Mouse (Mus musculus): Measurements from ENCODE around the gene Nepn. TPM values are rescaled to one million over a fixed set of nuclear protein-coding genes. Genes with fewer than 3 reads are reported as not detected.
A peak's percentile ranks its signal among the peaks of the same experiment; 100 is the strongest.

Nepn gene
- polyA plus RNA-seq, 1 experiment from 2014 or later = 0.14 TPM

DNA sequence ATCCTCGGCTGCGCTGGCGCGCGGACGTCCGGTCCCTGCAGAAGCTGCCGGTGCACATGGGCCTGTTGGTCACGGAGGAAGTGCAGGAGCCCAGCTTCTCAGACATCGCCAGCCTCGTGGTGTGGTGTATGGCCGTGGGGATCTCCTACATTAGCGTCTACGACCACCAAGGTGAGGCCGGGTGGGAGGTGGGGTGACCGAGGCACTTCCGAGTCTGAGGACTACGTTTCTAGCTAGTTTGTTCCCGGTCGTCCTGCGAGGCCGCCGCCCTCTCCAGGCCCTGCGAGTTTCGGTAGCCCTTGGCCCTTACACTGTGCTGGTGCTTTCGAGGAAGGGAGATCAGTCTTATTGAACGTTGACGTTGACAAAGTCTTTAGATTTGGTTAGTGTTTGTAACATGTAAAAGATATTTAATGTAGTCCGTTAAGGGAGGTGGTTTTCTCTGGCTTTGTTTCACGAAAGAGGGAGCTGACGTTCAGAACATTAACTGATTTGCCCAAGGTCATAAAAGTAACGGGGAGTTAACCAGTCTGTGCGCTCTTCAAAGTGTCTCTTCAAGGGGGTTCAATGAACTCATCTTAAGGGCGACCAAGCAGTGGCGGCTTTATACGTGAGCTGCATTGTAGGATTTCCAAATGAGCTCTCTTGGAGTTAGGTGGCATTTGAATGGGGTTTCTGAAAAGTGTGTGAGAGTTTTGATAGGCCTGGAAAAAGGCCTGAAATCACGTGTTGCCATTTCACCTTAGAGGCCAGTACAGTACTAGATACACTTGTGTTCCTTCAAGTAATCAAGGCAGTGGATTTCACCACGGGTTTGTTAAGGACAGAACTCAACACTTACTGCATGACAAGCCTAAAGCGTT lies 29.5 kb downstream of the Nepn start:
- H3K27me3 ChIP-seq (ENCODE audit: control insufficient read depth, insufficient read depth, low read depth, low read length) = no peaks in the 10 kb centered on the region
- H3K4me2 ChIP-seq (ENCODE audit: low read depth, low read length) = peak overlapping the region; percentile 87
- 1% methylated on average over 39 of the region's 39 CpGs for WGBS (ENCODE audit: insufficient replicate concordance)
- peak overlapping the region; percentile 79 for H3K9ac ChIP-seq (ENCODE audit: low read depth, low read length)
- peaks cover 18% of the 10 kb centered on the region for H3K4me1 ChIP-seq (ENCODE audit: control insufficient read depth, low read depth, low read length)
- H3K36me3 ChIP-seq (ENCODE audit: control insufficient read depth, insufficient read depth) = no peaks in the 10 kb centered on the region
- ATAC-seq (ENCODE audit: low read depth) = no peak
- H3K4me3 ChIP-seq (ENCODE audit: low read depth, low read length) = peak overlapping the region; percentile 83
- peak overlapping the region; percentile 73 for H3K27ac ChIP-seq (ENCODE audit: low read length)
- no peaks in the 10 kb centered on the region for H3K9me3 ChIP-seq (replicated peaks; ENCODE audit: control insufficient read depth, low read length)

DNA sequence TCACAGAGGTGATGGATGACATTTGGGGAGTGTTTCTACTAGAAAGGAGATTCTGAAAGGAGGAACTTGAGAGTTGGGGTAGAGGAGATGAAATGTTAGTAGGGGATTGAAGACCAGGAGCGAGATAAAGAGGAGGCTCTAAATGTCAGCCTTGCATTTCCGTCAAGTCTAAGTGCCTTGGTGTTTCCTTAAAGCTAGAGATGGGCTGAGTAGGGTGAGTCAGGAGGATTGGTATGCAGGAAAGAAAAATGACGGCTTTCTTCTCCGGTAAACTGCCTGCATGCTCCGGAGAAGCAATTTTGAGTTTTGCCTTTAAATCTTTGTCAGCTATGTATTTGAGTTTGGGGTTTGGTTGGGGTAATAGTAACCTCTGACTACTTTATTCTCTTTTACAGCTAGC lies 30.2 kb downstream of the Nepn start:
- 29% methylated on average over 5 of the region's 5 CpGs for WGBS (ENCODE audit: insufficient replicate concordance)
- Histone ChIP-seq H3K4me1 (ENCODE audit: control insufficient read depth, low read depth, low read length) (peaks cover 20% of the 10 kb centered on the region), H3K27ac (ENCODE audit: low read length) (no peak overlapping the region)

DNA sequence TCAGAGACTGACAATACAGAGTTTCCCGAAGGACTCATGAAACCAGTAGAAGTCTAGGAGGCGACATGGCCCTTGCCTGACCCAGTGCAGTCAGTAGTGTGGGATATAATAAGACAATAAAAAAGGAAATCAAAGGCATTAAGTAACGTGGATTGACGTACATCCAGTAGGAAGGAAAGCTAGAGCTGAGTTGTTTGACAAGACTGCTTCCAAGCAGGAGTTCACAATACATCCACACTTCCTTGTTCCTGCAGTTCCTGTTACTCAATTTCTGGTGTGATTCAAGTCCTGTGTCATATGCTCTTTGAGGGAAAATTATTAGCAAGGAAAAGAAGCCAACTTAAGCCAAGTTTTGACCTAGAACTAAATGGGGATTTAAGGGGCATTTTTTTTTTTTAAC lies 30.6 kb downstream of the Nepn start:
- Histone ChIP-seq H3K4me1 (ENCODE audit: control insufficient read depth, low read depth, low read length) (peaks cover 20% of the 10 kb centered on the region), H3K9ac (ENCODE audit: low read depth, low read length) (no peak overlapping the region), H3K4me3 (ENCODE audit: low read depth, low read length) (no peak overlapping the region), H3K9me3 (replicated peaks; ENCODE audit: control insufficient read depth, low read length) (no peaks in the 10 kb centered on the region), H3K27ac (ENCODE audit: low read length) (no peak overlapping the region), H3K4me2 (ENCODE audit: low read depth, low read length) (peak overlapping the region; percentile 87; the same call in 1 of the 2 replicates), H3K27me3 (ENCODE audit: control insufficient read depth, insufficient read depth, low read depth, low read length) (no peaks in the 10 kb centered on the region), H3K36me3 (ENCODE audit: control insufficient read depth, insufficient read depth) (no peaks in the 10 kb centered on the region)
- WGBS (ENCODE audit: insufficient replicate concordance) = 63% methylated on average over 4 of the region's 4 CpGs
- no peak for ATAC-seq (ENCODE audit: low read depth)

More for the DNA sequence above, 30.2 kb downstream of the Nepn start:
- Histone ChIP-seq H3K9ac (ENCODE audit: low read depth, low read length) (peak overlapping the region; percentile 79; the same call in 1 of the 2 replicates), H3K36me3 (ENCODE audit: control insufficient read depth, insufficient read depth) (no peaks in the 10 kb centered on the region), H3K27me3 (ENCODE audit: control insufficient read depth, insufficient read depth, low read depth, low read length) (no peaks in the 10 kb centered on the region), H3K9me3 (replicated peaks; ENCODE audit: control insufficient read depth, low read length) (no peaks in the 10 kb centered on the region), H3K4me3 (ENCODE audit: low read depth, low read length) (peak overlapping the region; percentile 83), H3K4me2 (ENCODE audit: low read depth, low read length) (peak overlapping the region; percentile 87)
- no peak for ATAC-seq (ENCODE audit: low read depth)

DNA sequence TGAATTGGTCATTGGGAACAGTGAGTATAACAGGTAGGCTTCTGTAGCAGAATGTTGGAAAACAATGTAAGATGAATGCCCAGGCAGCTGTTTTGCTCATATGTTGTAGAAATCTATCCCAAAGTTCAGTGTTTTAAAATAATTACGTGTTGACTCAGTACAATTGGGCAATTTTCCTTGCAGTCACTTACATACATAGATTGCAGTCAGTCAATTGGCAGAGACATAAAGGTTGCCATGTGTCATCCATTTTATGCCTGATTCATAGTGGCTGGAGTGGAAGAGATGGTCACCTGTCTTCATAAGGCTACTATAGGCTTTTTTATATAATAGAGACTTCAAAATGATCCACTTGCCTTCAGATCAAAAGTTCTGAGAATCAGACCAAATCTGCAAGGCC lies 31.8 kb downstream of the Nepn start:
- Histone ChIP-seq H3K9me3 (replicated peaks; ENCODE audit: control insufficient read depth, low read length) (no peaks in the 10 kb centered on the region), H3K9ac (ENCODE audit: low read depth, low read length) (no peak overlapping the region), H3K4me2 (ENCODE audit: low read depth, low read length) (no peak overlapping the region), H3K27ac (ENCODE audit: low read length) (no peak overlapping the region), H3K27me3 (ENCODE audit: control insufficient read depth, insufficient read depth, low read depth, low read length) (no peaks in the 10 kb centered on the region), H3K4me3 (ENCODE audit: low read depth, low read length) (no peak overlapping the region), H3K4me1 (ENCODE audit: control insufficient read depth, low read depth, low read length) (peaks cover 20% of the 10 kb centered on the region), H3K36me3 (ENCODE audit: control insufficient read depth, insufficient read depth) (no peaks in the 10 kb centered on the region)
- 60% methylated on average over 1 of the region's 1 CpGs for WGBS (ENCODE audit: insufficient replicate concordance)
- ATAC-seq (ENCODE audit: low read depth) = no peak

DNA sequence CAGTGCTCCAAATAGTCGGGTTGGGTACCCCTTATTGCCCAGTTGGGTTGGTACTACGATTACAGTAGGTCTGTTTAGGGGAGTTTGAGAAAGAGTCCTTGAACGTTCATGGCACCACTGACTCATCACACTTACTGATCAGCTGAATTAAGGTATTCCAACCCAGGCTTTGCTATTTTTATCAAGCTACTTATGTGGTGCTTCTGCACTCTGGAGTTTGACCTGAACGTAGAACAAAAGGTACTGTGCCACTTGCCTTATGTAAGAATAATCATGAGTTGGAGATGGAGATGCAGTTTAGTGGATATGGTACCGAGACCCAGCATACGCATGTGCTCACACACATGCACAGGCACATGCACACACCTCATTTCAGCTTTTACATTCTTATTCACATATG lies 32.9 kb downstream of the Nepn start:
- Histone ChIP-seq H3K4me3 (ENCODE audit: low read depth, low read length) (no peak overlapping the region), H3K27me3 (ENCODE audit: control insufficient read depth, insufficient read depth, low read depth, low read length) (no peaks in the 10 kb centered on the region), H3K36me3 (ENCODE audit: control insufficient read depth, insufficient read depth) (no peaks in the 10 kb centered on the region), H3K9me3 (replicated peaks; ENCODE audit: control insufficient read depth, low read length) (no peaks in the 10 kb centered on the region), H3K4me1 (ENCODE audit: control insufficient read depth, low read depth, low read length) (peaks cover 20% of the 10 kb centered on the region), H3K27ac (ENCODE audit: low read length) (no peak overlapping the region), H3K9ac (ENCODE audit: low read depth, low read length) (no peak overlapping the region), H3K4me2 (ENCODE audit: low read depth, low read length) (no peak overlapping the region)
- ATAC-seq (ENCODE audit: low read depth) = no peak
- 77% methylated on average over 6 of the region's 6 CpGs for WGBS (ENCODE audit: insufficient replicate concordance)

DNA sequence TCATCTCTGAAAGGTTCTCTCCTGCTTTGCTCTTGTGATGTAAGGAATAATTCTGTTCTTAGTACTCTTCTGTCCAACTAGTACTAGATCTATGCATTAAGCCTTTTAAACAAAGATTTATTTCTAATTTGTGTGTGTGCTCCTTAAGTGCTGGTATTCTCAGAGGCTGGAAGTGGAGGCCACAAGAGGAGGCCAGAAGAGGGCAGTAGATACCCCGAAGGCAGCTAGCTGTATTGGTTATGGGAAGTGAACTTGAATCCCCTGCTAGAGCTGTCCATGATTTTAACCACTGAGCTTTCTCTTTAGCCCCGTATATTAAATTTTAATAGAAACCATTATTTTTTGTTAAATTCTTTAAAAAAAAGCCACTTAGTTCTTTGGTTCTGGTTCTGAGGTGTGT lies 34.3 kb downstream of the Nepn start:
- Histone ChIP-seq H3K4me3 (ENCODE audit: low read depth, low read length) (no peak overlapping the region), H3K27ac (ENCODE audit: low read length) (no peak overlapping the region), H3K27me3 (ENCODE audit: control insufficient read depth, insufficient read depth, low read depth, low read length) (no peaks in the 10 kb centered on the region), H3K36me3 (ENCODE audit: control insufficient read depth, insufficient read depth) (no peaks in the 10 kb centered on the region), H3K9ac (ENCODE audit: low read depth, low read length) (no peak overlapping the region), H3K9me3 (replicated peaks; ENCODE audit: control insufficient read depth, low read length) (no peaks in the 10 kb centered on the region), H3K4me1 (ENCODE audit: control insufficient read depth, low read depth, low read length) (peaks cover 20% of the 10 kb centered on the region), H3K4me2 (ENCODE audit: low read depth, low read length) (no peak overlapping the region)
- ATAC-seq (ENCODE audit: low read depth) = no peak
- 56% methylated on average over 2 of the region's 2 CpGs for WGBS (ENCODE audit: insufficient replicate concordance)

DNA sequence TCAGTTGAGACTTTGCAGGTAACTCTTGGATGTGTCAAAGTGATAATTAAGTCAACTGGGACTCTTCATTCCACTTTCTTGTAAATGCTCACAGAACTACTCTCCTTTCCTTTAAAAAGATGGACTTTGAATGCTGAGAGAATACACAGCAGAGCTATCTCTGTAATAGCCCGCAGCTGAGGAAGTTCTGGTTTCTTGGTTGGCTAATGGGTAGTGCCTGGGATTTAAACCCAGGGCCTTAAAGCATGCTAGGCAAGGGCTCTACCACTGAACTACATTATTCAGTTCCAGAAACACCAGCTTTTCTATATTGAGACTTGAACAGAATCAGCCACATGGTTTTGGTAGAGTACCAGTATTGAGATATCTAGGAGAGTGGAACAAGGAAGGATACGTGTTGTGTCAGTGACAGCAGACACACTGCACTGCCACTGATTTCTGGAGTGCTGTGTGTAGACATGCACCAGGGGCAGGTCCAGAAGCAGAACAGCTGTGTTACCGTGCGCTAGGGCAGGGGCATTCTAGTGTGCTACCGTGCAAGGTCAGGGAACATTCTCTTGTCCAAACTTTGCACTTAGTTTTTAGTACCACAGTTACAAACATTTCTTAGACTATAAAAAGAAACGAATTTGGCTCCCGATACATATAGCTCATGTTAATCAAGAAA lies 37.7 kb downstream of the Nepn start:
- no peak for ATAC-seq (ENCODE audit: low read depth)
- H3K9me3 ChIP-seq (replicated peaks; ENCODE audit: control insufficient read depth, low read length) = no peaks in the 10 kb centered on the region
- no peaks in the 10 kb centered on the region; the same call in 1 of the 2 replicates for H3K36me3 ChIP-seq (ENCODE audit: control insufficient read depth, insufficient read depth)
- no peak overlapping the region for H3K27ac ChIP-seq (ENCODE audit: low read length)
- H3K4me2 ChIP-seq (ENCODE audit: low read depth, low read length) = no peak overlapping the region
- no peaks in the 10 kb centered on the region for H3K27me3 ChIP-seq (ENCODE audit: control insufficient read depth, insufficient read depth, low read depth, low read length)
- H3K4me1 ChIP-seq (ENCODE audit: control insufficient read depth, low read depth, low read length) = peaks cover 2% of the 10 kb centered on the region; the same call in 1 of the 2 replicates
- WGBS (ENCODE audit: insufficient replicate concordance) = 76% methylated on average over 7 of the region's 7 CpGs
- H3K9ac ChIP-seq (ENCODE audit: low read depth, low read length) = no peak overlapping the region
- H3K4me3 ChIP-seq (ENCODE audit: low read depth, low read length) = no peak overlapping the region

DNA sequence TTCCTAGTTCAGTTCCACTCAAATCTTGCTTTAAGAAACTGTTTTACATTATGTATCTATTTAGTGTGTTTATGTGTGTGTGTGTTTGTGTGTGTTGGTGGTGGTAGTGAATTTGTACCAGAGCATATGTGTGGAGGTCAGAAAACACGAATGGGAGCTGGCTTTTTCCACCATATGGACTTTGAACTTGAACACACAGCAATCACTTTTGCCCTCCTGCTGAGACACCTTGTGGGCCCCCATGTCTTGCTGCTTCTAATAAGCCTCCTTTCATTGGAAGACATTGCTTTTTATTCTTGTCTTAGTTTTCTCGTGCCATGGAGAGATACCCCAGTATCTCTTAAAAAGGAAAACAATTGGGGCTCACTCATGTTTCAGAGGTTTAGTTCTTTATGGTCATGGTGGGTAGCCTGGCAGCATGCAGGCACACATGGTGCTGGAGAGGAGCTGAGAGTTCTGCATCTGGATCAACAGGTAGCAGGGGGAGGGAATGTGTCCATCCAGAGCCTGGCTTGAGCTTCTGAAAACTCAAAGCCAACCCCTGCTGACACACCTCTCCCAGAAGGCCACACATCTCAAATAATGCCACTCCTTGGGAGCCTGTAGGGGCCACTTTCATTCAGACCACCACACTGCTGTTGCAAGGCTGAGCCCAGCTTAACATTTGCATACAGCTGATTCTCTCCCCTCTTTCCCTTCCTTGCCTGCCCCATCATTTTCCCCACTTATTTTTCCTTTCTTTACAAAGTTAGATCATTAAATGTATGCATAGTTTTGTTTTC lies 39.1 kb downstream of the Nepn start:
- WGBS (ENCODE audit: insufficient replicate concordance) = 52% methylated on average over 2 of the region's 2 CpGs
- Histone ChIP-seq H3K27ac (ENCODE audit: low read length) (no peak overlapping the region), H3K4me3 (ENCODE audit: low read depth, low read length) (no peak overlapping the region), H3K36me3 (ENCODE audit: control insufficient read depth, insufficient read depth) (peaks cover 1% of the 10 kb centered on the region), H3K4me2 (ENCODE audit: low read depth, low read length) (no peak overlapping the region), H3K4me1 (ENCODE audit: control insufficient read depth, low read depth, low read length) (peaks cover 2% of the 10 kb centered on the region; the same call in 1 of the 2 replicates), H3K9me3 (replicated peaks; ENCODE audit: control insufficient read depth, low read length) (no peaks in the 10 kb centered on the region), H3K9ac (ENCODE audit: low read depth, low read length) (no peak overlapping the region), H3K27me3 (ENCODE audit: control insufficient read depth, insufficient read depth, low read depth, low read length) (no peaks in the 10 kb centered on the region)
- ATAC-seq (ENCODE audit: low read depth) = no peak

All from liver, embryonic 16.5 days (tissue).